Mouse (Mus musculus) heart, postnatal 0 days (tissue): ENCODE data around the gene Mlxip.

Experiments
- CTCF ChIP-seq: IDR thresholded peaks from 2 replicates; pipeline ENCODE4 v1.5.1; 2016; ENCODE audit warnings: antibody characterized with exemption, control low read depth, low read depth
- EP300 ChIP-seq: IDR thresholded peaks from 2 replicates; pipeline ENCODE4 v1.6.1; 2016; ENCODE audit warnings: antibody characterized with exemption, low read depth

GRCm38 (mm10) chr5:123398856-123399498 is 4.4 kb downstream of the Mlxip start:
- TF ChIP-seq CTCF (no peak), EP300 (no peak)
